Mouse (Mus musculus) MEL-GATA-1-ER (cell line): ENCODE results near the gene 4930442H23Rik.
"Not testable (repeated sequence)": the region's sequence is repeated elsewhere in the genome, so short reads cannot be mapped to it uniquely, and the experiment has no call there.

Experiments used
- DNase-seq: peaks from one replicate; pipeline ENCODE4 v3.0.0-alpha.2; 2012; ENCODE audit warnings: low read depth; ENCODE audit errors: extremely low read depth

4930442H23Rik gene

GRCm38 (mm10) chr10:81177958-81178712 lies 5.5 kb downstream of the 4930442H23Rik start:
- DNase-seq = no peak

GRCm38 (mm10) chr10:81177491-81177925 lies 6.1 kb downstream of the 4930442H23Rik start:
- DNase-seq = no peak

GRCm38 (mm10) chr10:81176466-81177271 lies 7.0 kb downstream of the 4930442H23Rik start, which contains the start of gene Eef2:
Gene Eef2, plus strand, starts transcription at chr10:81176631.
- DNase-seq = peak; percentile 79

- no peak for DNase-seq
Observed at GRCm38 (mm10) chr10:81175936-81176465, 7.6 kb downstream of the 4930442H23Rik start.

GRCm38 (mm10) chr10:81175345-81175701 lies 8.3 kb downstream of the 4930442H23Rik start:
- DNase-seq = not testable (repeated sequence)

GRCm38 (mm10) chr10:81174617-81175344 lies 8.9 kb downstream of the 4930442H23Rik start:
- peak; percentile 73 for DNase-seq

- DNase-seq = peak; percentile 78
Observed at GRCm38 (mm10) chr10:81173132-81173531, 10.5 kb downstream of the 4930442H23Rik start.

GRCm38 (mm10) chr10:81169411-81169900 lies 14.2 kb downstream of the 4930442H23Rik start:
- DNase-seq = not testable (repeated sequence)

- peak; percentile 86 for DNase-seq
Observed at GRCm38 (mm10) chr10:81168521-81169244, 15.0 kb downstream of the 4930442H23Rik start.

- DNase-seq = no peak
Observed at GRCm38 (mm10) chr10:81168087-81168431, 15.6 kb downstream of the 4930442H23Rik start.

GRCm38 (mm10) chr10:81167200-81168086 lies 16.2 kb downstream of the 4930442H23Rik start, which contains the start of gene Pias4:
Gene Pias4, minus strand, starts transcription at chr10:81167923.
- peak; percentile 92 for DNase-seq

GRCm38 (mm10) chr10:81165118-81165517 lies 18.5 kb downstream of the 4930442H23Rik start:
- no peak for DNase-seq

- DNase-seq = no peak
Observed at GRCm38 (mm10) chr10:81162318-81162652, 21.4 kb downstream of the 4930442H23Rik start.

- DNase-seq = no peak
Observed at GRCm38 (mm10) chr10:81161602-81162317, 21.9 kb downstream of the 4930442H23Rik start.

- DNase-seq = no peak
Observed at GRCm38 (mm10) chr10:81154736-81155135, 28.9 kb downstream of the 4930442H23Rik start.

- DNase-seq = no peak
Observed at GRCm38 (mm10) chr10:81154313-81154712, 29.3 kb downstream of the 4930442H23Rik start.

GRCm38 (mm10) chr10:81152609-81153008 lies 31.0 kb downstream of the 4930442H23Rik start:
- no peak for DNase-seq

GRCm38 (mm10) chr10:81151261-81151660 lies 32.4 kb downstream of the 4930442H23Rik start:
- no peak for DNase-seq

- no peak for DNase-seq
Observed at GRCm38 (mm10) chr10:81146296-81146695, 37.4 kb downstream of the 4930442H23Rik start.
